Mouse (Mus musculus) heart, embryonic 16.5 days (tissue): ENCODE measurements at regions not wholly inside any gene's neighbourhood (a gene's known extent, or its start where the extent isn't known, plus 50 kb on each side); places are given as distances from the start of the nearest gene placed in this dataset.

ENCODE experiments used
- ATAC-seq: fragments of 200-750 bp; cut with Nextera tagmentation; replicated peaks from 2 replicates; pipeline ENCODE4 v1.8.0; 2017; ENCODE audit warnings: moderate number of reproducible peaks; ENCODE audit not compliant: insufficient read depth, low FRiP score; ENCODE audit errors: extremely low read depth
- H3K27ac ChIP-seq: fragments of 300-500 bp; sonication (generic); 2 replicates; pipeline ENCODE4 v1.5.1; 2014; ENCODE audit warnings: mild to moderate bottlenecking, low read length, control low read depth, moderate library complexity
- H3K27me3 ChIP-seq: fragments of 300-500 bp; sonication (generic); 2 replicates; pipeline ENCODE4 v1.6.1; 2014; ENCODE audit warnings: low read length, mixed read lengths; ENCODE audit not compliant: control insufficient read depth, insufficient read depth
- H3K36me3 ChIP-seq: fragments of 300-500 bp; sonication (generic); 2 replicates; pipeline ENCODE4 v1.6.1; 2014; ENCODE audit not compliant: control insufficient read depth, insufficient read depth
- H3K4me1 ChIP-seq: fragments of 300-500 bp; sonication (generic); 2 replicates; pipeline ENCODE4 v1.6.1; 2014; ENCODE audit warnings: low read length, mixed read lengths; ENCODE audit not compliant: control insufficient read depth, insufficient read depth
- H3K4me2 ChIP-seq: fragments of 300-500 bp; sonication (generic); 2 replicates; pipeline ENCODE4 v1.6.1; 2014; ENCODE audit warnings: low read depth, mild to moderate bottlenecking, control low read depth, low read length
- H3K4me3 ChIP-seq: fragments of 300-500 bp; sonication (generic); 2 replicates; pipeline ENCODE4 v1.5.1; 2014; ENCODE audit warnings: mild to moderate bottlenecking, control low read depth, low read length
- H3K9ac ChIP-seq: fragments of 300-500 bp; sonication (generic); 2 replicates; pipeline ENCODE4 v1.6.1; 2014; ENCODE audit warnings: low read length, control low read depth
- H3K9me3 ChIP-seq: fragments of 300-500 bp; sonication (generic); replicated peaks from 2 replicates; pipeline ENCODE4 v1.6.1; 2016; ENCODE audit warnings: low read length; ENCODE audit not compliant: control insufficient read depth
- WGBS: fragments of 180-500 bp; shearing (Covaris S2); extraction: QIAGEN DNeasy Blood & Tissue Kit; methylation state at CpG from one replicate; pipeline ENCODE4 v1.1.7; 2014; 5-methylcytosine and 5-hydroxymethylcytosine counted together

DNA sequence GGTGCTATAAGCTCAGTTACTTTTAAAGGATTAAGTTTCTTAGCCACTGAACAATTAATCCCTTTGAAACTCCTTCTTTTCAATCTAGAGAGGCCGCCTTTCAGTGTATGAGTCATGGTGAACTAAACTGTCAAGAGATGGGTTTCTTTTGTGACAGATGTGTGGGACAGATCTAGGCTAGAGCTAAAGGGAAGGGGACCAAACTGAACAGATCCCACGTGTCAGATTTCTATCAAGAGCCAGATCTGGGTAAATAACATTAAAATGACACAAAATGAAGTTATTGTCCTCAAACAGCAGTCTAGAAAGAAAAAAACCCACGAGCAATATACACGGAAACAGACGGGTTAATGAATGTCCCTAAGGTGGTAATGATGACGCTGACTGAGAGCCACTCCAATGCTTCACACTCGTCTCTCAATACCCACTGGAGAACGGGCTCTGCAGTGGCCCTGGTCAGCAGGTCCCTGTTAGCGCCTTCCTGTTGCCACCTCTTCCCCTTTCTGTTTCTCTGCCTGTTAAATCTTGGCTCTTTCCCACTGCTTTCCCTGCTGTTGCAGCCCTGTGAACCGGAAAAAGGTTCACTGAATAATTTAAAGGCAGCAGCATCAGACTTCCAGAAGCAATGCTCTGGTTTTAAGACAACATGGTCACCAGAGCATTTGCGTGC, 52.7 kb upstream of the Rab3gap2 start:
- H3K27me3 ChIP-seq, result no peaks in the 10 kb centered on the region
- WGBS, result 63% methylated on average over 11 of the region's 11 CpGs
- H3K4me3 ChIP-seq, result no peak overlapping the region
- H3K27ac ChIP-seq, result no peak overlapping the region
- no peak overlapping the region for H3K4me2 ChIP-seq
- no peaks in the 10 kb centered on the region for H3K4me1 ChIP-seq
- no peak for ATAC-seq
- no peaks in the 10 kb centered on the region for H3K36me3 ChIP-seq
- no peak overlapping the region for H3K9ac ChIP-seq
- no peaks in the 10 kb centered on the region for H3K9me3 ChIP-seq

DNA sequence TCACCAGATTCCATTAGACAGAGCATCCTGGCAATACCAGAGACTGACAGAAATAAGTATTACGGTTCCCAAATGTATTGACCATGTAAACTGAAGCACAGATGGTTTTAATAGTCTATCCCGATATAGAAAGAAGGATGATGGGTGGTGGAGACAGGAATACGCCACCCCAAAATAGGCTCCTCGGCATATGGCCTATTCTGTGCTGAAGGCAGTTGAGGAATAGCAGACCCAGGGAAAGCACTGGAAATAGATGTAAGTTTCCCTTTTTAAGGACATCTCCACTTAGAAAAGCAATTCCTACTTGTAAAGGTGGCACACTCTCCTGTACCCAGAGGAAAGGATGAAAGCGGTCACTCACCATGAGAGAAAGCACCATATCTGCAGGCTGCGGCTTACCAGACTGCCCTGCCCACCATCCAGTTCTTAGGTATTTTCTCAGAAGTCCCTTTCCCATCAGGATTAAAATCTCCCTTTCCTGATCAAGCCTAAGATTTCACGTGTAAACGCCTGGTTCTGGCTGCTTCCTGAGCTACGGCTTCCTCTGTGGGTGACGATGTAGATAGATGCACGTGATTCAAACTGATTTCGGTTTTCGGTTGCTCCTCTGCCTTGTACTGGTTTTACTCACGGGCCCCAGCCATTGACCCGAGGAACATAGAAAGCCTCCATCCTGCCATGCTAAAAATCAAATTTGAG, 53.3 kb upstream of the Rab3gap2 start:
- Histone ChIP-seq H3K36me3 (no peaks in the 10 kb centered on the region), H3K9me3 (no peaks in the 10 kb centered on the region), H3K9ac (no peak overlapping the region), H3K4me2 (no peak overlapping the region), H3K4me1 (no peaks in the 10 kb centered on the region), H3K27ac (no peak overlapping the region), H3K27me3 (no peaks in the 10 kb centered on the region), H3K4me3 (no peak overlapping the region)
- 80% methylated on average over 15 of the region's 15 CpGs for WGBS
- no peak for ATAC-seq

GRCm38 (mm10) chr1:185144791-185145190, 59.1 kb upstream of the Rab3gap2 start:
- H3K4me2 ChIP-seq, result no peak overlapping the region
- no peaks in the 10 kb centered on the region for H3K4me1 ChIP-seq
- no peak overlapping the region for H3K4me3 ChIP-seq
- no peaks in the 10 kb centered on the region for H3K27me3 ChIP-seq
- no peaks in the 10 kb centered on the region for H3K9me3 ChIP-seq
- 85% methylated on average over 1 of the region's 1 CpGs for whole genome bisulfite sequencing
- no peak overlapping the region for H3K9ac ChIP-seq
- no peaks in the 10 kb centered on the region for H3K36me3 ChIP-seq
- ATAC-seq, result no peak
- no peak overlapping the region for H3K27ac ChIP-seq

DNA sequence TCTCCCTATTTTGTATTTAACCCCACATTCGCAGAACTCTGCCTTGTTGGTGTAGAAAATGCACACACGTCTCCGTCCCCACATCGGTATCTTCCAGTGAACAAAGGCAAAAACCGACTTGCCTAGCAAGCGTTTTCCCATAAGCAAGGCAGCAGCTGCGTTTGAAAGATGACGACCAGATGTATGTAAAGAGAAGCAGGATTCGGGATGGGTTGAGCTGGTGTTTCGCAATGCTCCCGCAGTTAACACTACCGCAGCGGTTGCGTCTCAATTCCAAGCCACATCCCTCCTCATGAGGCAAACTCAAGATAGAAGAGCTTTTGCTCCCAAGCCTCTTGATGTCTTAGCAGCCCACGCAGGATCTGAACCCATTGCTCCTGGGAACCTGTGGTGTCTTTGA, 59.9 kb upstream of the Rab3gap2 start:
- no peaks in the 10 kb centered on the region for H3K36me3 ChIP-seq
- WGBS, result 87% methylated on average over 15 of the region's 15 CpGs
- no peak overlapping the region for H3K4me3 ChIP-seq
- H3K27me3 ChIP-seq, result no peaks in the 10 kb centered on the region
- no peak overlapping the region for H3K27ac ChIP-seq
- no peak overlapping the region for H3K4me2 ChIP-seq
- H3K9me3 ChIP-seq, result no peaks in the 10 kb centered on the region
- H3K4me1 ChIP-seq, result no peaks in the 10 kb centered on the region
- no peak overlapping the region for H3K9ac ChIP-seq
- ATAC-seq, result no peak

GRCm38 (mm10) chr1:185140317-185140716, 63.6 kb upstream of the Rab3gap2 start:
- Histone ChIP-seq H3K9ac (no peak overlapping the region), H3K9me3 (no peaks in the 10 kb centered on the region), H3K27me3 (no peaks in the 10 kb centered on the region), H3K4me2 (no peak overlapping the region), H3K4me3 (no peak overlapping the region), H3K4me1 (no peaks in the 10 kb centered on the region), H3K36me3 (no peaks in the 10 kb centered on the region), H3K27ac (no peak overlapping the region)
- 66% methylated on average over 5 of the region's 5 CpGs for WGBS
- no peak for ATAC-seq

DNA sequence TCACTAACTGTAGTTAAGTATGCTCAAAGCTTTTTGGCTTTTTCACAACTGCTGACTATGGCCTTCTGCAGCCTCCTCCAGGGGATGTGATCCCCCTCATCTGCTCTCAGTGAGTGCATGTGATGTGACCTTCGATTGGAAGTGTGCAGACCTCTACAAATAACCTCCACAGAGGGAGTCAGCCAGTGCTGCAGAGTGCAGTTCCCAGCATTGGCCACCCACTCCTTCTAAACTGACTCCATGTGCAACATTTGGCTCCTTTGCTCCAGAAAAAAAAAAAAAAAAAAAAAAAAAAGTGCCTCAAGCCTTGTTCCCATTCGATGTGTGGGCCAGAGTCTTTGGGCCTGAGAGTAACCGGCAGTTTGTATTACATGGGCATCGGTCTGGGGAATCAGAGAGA, 75.7 kb upstream of the Rab3gap2 start:
- Histone ChIP-seq H3K27me3 (no peaks in the 10 kb centered on the region), H3K27ac (no peak overlapping the region), H3K9ac (no peak overlapping the region), H3K4me3 (no peak overlapping the region), H3K4me2 (no peak overlapping the region), H3K36me3 (no peaks in the 10 kb centered on the region), H3K4me1 (no peaks in the 10 kb centered on the region), H3K9me3 (peaks cover 5% of the 10 kb centered on the region)
- no peak for ATAC-seq
- 72% methylated on average over 4 of the region's 4 CpGs for WGBS

- 40% methylated on average over 14 of the region's 14 CpGs for WGBS
- H3K9ac ChIP-seq, result no peak overlapping the region
- H3K36me3 ChIP-seq, result no peaks in the 10 kb centered on the region
- no peak overlapping the region for H3K4me2 ChIP-seq
- ATAC-seq, result no peak
- H3K9me3 ChIP-seq, result no peaks in the 10 kb centered on the region
- H3K27ac ChIP-seq, result 0 out of 2 replicates have a peak overlapping the region, but pooled peaks have one; percentile 23
- H3K4me3 ChIP-seq, result no peak overlapping the region
- H3K4me1 ChIP-seq, result no peaks in the 10 kb centered on the region
- no peaks in the 10 kb centered on the region for H3K27me3 ChIP-seq
These were observed 78.1 kb upstream of the Rab3gap2 start for GRCm38 (mm10) chr1:185125737-185126286.

DNA sequence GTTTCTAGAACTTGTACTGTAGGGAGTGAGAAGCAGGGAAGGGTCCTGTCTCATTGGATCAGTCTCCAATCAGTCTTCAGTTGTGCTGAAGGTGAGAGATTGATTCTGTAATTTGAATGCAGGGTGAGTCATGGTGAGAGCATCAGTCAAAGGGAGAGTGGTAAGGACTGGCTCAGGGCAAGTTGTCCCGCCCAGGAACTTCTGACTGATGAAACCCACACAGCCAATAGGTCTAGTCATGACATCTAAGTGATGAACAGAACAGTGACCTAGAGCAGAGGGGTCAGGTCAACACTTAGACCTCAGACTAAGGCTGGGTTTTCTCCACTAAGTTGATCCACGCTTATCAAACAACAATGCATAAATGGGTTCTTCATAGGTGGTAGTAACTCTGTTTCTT, 82.4 kb upstream of the Rab3gap2 start:
- H3K9me3 ChIP-seq, result no peaks in the 10 kb centered on the region
- ATAC-seq, result no peak
- no peak overlapping the region for H3K27ac ChIP-seq
- WGBS, result 93% methylated on average over 2 of the region's 2 CpGs
- no peaks in the 10 kb centered on the region for H3K36me3 ChIP-seq
- H3K9ac ChIP-seq, result no peak overlapping the region
- no peak overlapping the region for H3K4me3 ChIP-seq
- H3K27me3 ChIP-seq, result no peaks in the 10 kb centered on the region
- H3K4me2 ChIP-seq, result no peak overlapping the region
- H3K4me1 ChIP-seq, result no peaks in the 10 kb centered on the region

GRCm38 (mm10) chr1:185120416-185120815, 83.5 kb upstream of the Rab3gap2 start:
- Histone ChIP-seq H3K4me1 (no peaks in the 10 kb centered on the region), H3K4me2 (no peak overlapping the region), H3K27ac (no peak overlapping the region), H3K36me3 (no peaks in the 10 kb centered on the region), H3K9ac (no peak overlapping the region), H3K4me3 (no peak overlapping the region), H3K27me3 (no peaks in the 10 kb centered on the region), H3K9me3 (no peaks in the 10 kb centered on the region)
- 60% methylated on average over 2 of the region's 2 CpGs for WGBS
- no peak for ATAC-seq
